Mouse (Mus musculus) midbrain, embryonic 10.5 days (tissue): ENCODE data around the gene Cpvl. TPM values are rescaled to one million over a fixed set of nuclear protein-coding genes. Genes with fewer than 3 reads are reported as not detected.

Experiments
- DNase-seq: peaks from one replicate; pipeline ENCODE4 v3.0.0-alpha.2; 2017; ENCODE audit warnings: low spot score
- H3K27ac ChIP-seq: fragments of 300-500 bp; sonication (generic); replicated peaks from 2 replicates; pipeline ENCODE4 v1.5.1; 2016; ENCODE audit warnings: mild to moderate bottlenecking
- H3K27me3 ChIP-seq: fragments of 300-500 bp; sonication (generic); 2 replicates; pipeline ENCODE4 v1.6.1; 2016; ENCODE audit warnings: low read depth, mild to moderate bottlenecking; ENCODE audit not compliant: poor library complexity, severe bottlenecking
- H3K36me3 ChIP-seq: fragments of 300-500 bp; sonication (generic); 2 replicates; pipeline ENCODE4 v1.6.1; 2016; ENCODE audit warnings: mild to moderate bottlenecking, moderate library complexity
- H3K4me1 ChIP-seq: fragments of 300-500 bp; sonication (generic); 2 replicates; pipeline ENCODE4 v1.6.1; 2016
- H3K4me3 ChIP-seq: fragments of 300-500 bp; sonication (generic); 2 replicates; pipeline ENCODE4 v1.5.1; 2016; ENCODE audit warnings: mild to moderate bottlenecking, moderate library complexity
- H3K9me3 ChIP-seq: fragments of 300-500 bp; sonication (generic); replicated peaks from 2 replicates; pipeline ENCODE4 v1.6.1; 2016; ENCODE audit warnings: mild to moderate bottlenecking
- WGBS: fragments of 180-500 bp; shearing (Covaris S2); methylation state at CpG from one replicate; pipeline ENCODE4 v1.1.7; 2016; 5-methylcytosine and 5-hydroxymethylcytosine counted together
- polyA plus RNA-seq: library from polyadenylated mRNA; unstranded; fragments of >200 nt; fragmentation: Nextera tagmentation; extraction: Ambion mirVana; gene quantifications from 2 replicates; pipeline ENCODE4 v1.2.1, GENCODE M21; 2016

The Cpvl gene
- polyA plus RNA-seq, 1 experiment from 2014 or later = 0.07 TPM

DNA sequence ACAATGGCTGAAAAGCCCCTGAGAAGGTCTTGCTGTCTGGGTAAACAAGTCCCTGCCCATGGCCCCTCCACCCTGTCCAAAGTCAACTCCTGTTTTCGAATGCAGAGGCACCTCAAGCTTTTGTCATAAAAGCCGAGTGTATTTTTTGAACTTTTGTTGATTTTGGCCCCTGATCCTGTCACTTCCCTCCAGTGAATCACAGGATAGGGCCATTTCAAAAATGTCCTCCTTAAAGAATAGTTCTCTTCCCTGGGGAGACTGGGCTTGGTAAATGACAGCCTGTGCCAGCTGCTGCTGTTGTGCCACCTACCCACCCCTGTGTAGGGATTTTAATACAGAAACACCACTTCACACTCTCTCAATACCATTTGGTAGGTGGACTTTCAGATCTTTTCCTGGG, 115.5 kb downstream of the Cpvl start:
- H3K4me3 ChIP-seq = no peak overlapping the region
- 0 out of 2 replicates have a peak, but pooled peaks cover 3% of the 10 kb centered on the region for H3K4me1 ChIP-seq
- H3K36me3 ChIP-seq = no peaks in the 10 kb centered on the region
- H3K9me3 ChIP-seq = no peaks in the 10 kb centered on the region
- H3K27me3 ChIP-seq = no peaks in the 10 kb centered on the region
- no peak for DNase-seq
- H3K27ac ChIP-seq = no peak overlapping the region
- WGBS = 68% methylated on average over 2 of the region's 2 CpGs

- Histone ChIP-seq H3K4me1 (0 out of 2 replicates have a peak, but pooled peaks cover 3% of the 10 kb centered on the region), H3K36me3 (no peaks in the 10 kb centered on the region), H3K9me3 (no peaks in the 10 kb centered on the region), H3K4me3 (no peak overlapping the region), H3K27me3 (no peaks in the 10 kb centered on the region), H3K27ac (no peak overlapping the region)
- WGBS = 41% methylated on average over 1 of the region's 1 CpGs
- DNase-seq = no peak
Observed at GRCm38 (mm10) chr6:53859106-53859505, 119.4 kb downstream of the Cpvl start.

DNA sequence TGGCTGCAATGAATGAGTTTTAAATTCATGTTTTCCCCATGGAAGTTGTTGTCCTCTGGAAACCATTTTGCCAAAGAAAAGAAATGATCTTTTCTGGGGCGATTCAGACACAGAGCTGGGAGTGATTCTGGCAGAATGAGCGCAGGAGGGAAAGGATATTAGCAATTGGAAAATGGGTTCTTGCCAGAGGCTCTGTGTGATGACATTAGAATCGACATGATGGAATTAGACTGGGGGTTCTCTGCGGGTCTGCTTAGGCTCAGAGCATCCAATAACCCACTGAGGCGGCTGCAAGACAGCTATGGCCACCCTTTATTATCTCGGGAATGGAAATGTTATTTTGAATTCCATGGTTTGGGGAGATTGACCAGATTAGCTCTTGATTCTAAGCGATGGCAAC, 120.6 kb downstream of the Cpvl start:
- no peak overlapping the region for H3K27ac ChIP-seq
- H3K9me3 ChIP-seq = no peaks in the 10 kb centered on the region
- DNase-seq = no peak
- no peaks in the 10 kb centered on the region for H3K27me3 ChIP-seq
- H3K4me1 ChIP-seq = 0 out of 2 replicates have a peak, but pooled peaks cover 3% of the 10 kb centered on the region
- H3K4me3 ChIP-seq = no peak overlapping the region
- H3K36me3 ChIP-seq = no peaks in the 10 kb centered on the region
- 81% methylated on average over 7 of the region's 7 CpGs for WGBS

- 0 out of 2 replicates have a peak, but pooled peaks cover 3% of the 10 kb centered on the region for H3K4me1 ChIP-seq
- H3K27me3 ChIP-seq = no peaks in the 10 kb centered on the region
- H3K36me3 ChIP-seq = no peaks in the 10 kb centered on the region
- no peak overlapping the region for H3K4me3 ChIP-seq
- no peaks in the 10 kb centered on the region for H3K9me3 ChIP-seq
- no peak overlapping the region for H3K27ac ChIP-seq
- DNase-seq = no peak
- 81% methylated on average over 2 of the region's 2 CpGs for WGBS
Observed at GRCm38 (mm10) chr6:53856775-53857174, 121.7 kb downstream of the Cpvl start.

- WGBS = 92% methylated on average over 12 of the region's 12 CpGs
- H3K9me3 ChIP-seq = no peaks in the 10 kb centered on the region
Observed at GRCm38 (mm10) chr6:53854971-53855856, 123.3 kb downstream of the Cpvl start.

DNA sequence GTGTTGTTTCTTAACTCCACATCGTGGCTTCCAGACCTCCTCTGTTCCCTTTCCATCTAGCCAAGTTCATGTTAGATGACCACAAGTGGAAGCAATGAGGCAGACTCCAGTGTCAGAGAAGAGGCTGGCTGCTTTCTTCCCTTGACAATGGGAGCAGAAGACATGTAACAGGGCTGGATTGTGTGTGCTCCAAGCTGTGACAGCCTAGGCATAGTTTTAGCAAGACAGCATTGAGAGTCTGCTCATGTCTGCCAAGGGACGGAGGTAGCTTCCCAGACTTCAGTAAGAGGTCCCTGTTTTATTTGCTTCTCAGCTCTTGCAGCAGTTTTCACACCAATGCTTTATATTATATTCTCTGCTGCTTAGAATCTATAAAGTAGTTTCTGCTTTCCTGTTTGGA, 124.2 kb downstream of the Cpvl start:
- Histone ChIP-seq H3K9me3 (no peaks in the 10 kb centered on the region), H3K4me3 (no peak overlapping the region), H3K27ac (no peak overlapping the region), H3K36me3 (no peaks in the 10 kb centered on the region), H3K27me3 (no peaks in the 10 kb centered on the region), H3K4me1 (0 out of 2 replicates have a peak, but pooled peaks cover 2% of the 10 kb centered on the region)
- WGBS = 83% methylated on average over 2 of the region's 2 CpGs
- DNase-seq = no peak

More at GRCm38 (mm10) chr6:53854971-53855856, 123.3 kb downstream of the Cpvl start:
- Histone ChIP-seq H3K27me3 (no peaks in the 10 kb centered on the region), H3K36me3 (no peaks in the 10 kb centered on the region), H3K4me1 (0 out of 2 replicates have a peak, but pooled peaks cover 3% of the 10 kb centered on the region), H3K27ac (no peak overlapping the region), H3K4me3 (no peak overlapping the region)
- DNase-seq = no peak

GRCm38 (mm10) chr6:53853546-53853945, 124.9 kb downstream of the Cpvl start:
- Histone ChIP-seq H3K4me3 (no peak overlapping the region), H3K36me3 (no peaks in the 10 kb centered on the region), H3K27ac (no peak overlapping the region), H3K9me3 (no peaks in the 10 kb centered on the region), H3K4me1 (no peaks in the 10 kb centered on the region), H3K27me3 (no peaks in the 10 kb centered on the region)
- no peak for DNase-seq
- WGBS = 90% methylated on average over 3 of the region's 3 CpGs

GRCm38 (mm10) chr6:53844626-53845025, 133.8 kb downstream of the Cpvl start:
- H3K27me3 ChIP-seq = no peaks in the 10 kb centered on the region
- no peaks in the 10 kb centered on the region for H3K9me3 ChIP-seq
- no peak overlapping the region for H3K27ac ChIP-seq
- DNase-seq = no peak
- 97% methylated on average over 17 of the region's 17 CpGs for WGBS
- no peak overlapping the region for H3K4me3 ChIP-seq
- no peaks in the 10 kb centered on the region for H3K36me3 ChIP-seq
- H3K4me1 ChIP-seq = 0 out of 2 replicates have a peak, but pooled peaks cover 2% of the 10 kb centered on the region

GRCm38 (mm10) chr6:53825213-53825612, 153.3 kb downstream of the Cpvl start:
- peaks cover 43% of the 10 kb centered on the region for H3K27me3 ChIP-seq
- H3K4me1 ChIP-seq = peaks cover 16% of the 10 kb centered on the region
- 0 out of 2 replicates have a peak, but pooled peaks cover 3% of the 10 kb centered on the region for H3K9me3 ChIP-seq
- DNase-seq = no peak
- 71% methylated on average over 4 of the region's 4 CpGs for WGBS
- H3K36me3 ChIP-seq = no peaks in the 10 kb centered on the region
- H3K27ac ChIP-seq = no peak overlapping the region
- H3K4me3 ChIP-seq = no peak overlapping the region

Other genes starting within 250 kb of the Cpvl start
- 32.7 and 35.2 TPM in 2 replicates for gene Tril, start 157.8 kb downstream of the Cpvl start, polyA plus RNA-seq
- 17.3 and 20.0 TPM in 2 replicates for gene Chn2, start 60.9 kb upstream of the Cpvl start, polyA plus RNA-seq